In genomic region chr11:104182141-104182540, GRCm38 (mm10) we compare ENCODE assay signal across 26 mouse cellular contexts. TPM values are rescaled to one million over a fixed set of nuclear protein-coding genes. Genes with fewer than 3 reads are reported as not detected.
"Had no signal": no experiment of that assay in that cellular context is flagged by ENCODE, and none has a peak within 500 bp of the region (broad histone marks: within the 10 kb centered on the region; RNA-seq: fewer than 3 reads in every experiment).

No protein-coding gene starts in this region.

- H3K4me1 ChIP-seq: limb, embryonic 13.5 days; liver, embryonic 12.5 days; liver, embryonic 15.5 days; lung, embryonic 15.5 days had no signal

- H3K4me2 ChIP-seq: limb, embryonic 13.5 days; liver, embryonic 12.5 days; liver, embryonic 15.5 days; lung, embryonic 15.5 days had no signal

- H3K9me3 ChIP-seq: limb, embryonic 10.5 days; limb, embryonic 13.5 days; liver, embryonic 12.5 days; liver, embryonic 15.5 days; lung, embryonic 15.5 days; megakaryocyte, embryonic 14.5 days; midbrain, embryonic 10.5 days had no signal

- H3K36me3 ChIP-seq: limb, embryonic 10.5 days; limb, embryonic 13.5 days; liver, embryonic 12.5 days; liver, embryonic 15.5 days; lung, embryonic 15.5 days; midbrain, embryonic 10.5 days had no signal

- H3K27me3 ChIP-seq: liver, embryonic 12.5 days; liver, embryonic 15.5 days; lung, embryonic 15.5 days had no signal

- DNase-seq: kidney, postnatal 25 days; layer of hippocampus, adult 9-11 months; liver; lung, adult 18-20 months; lung, postnatal 10 days; lung, postnatal 36 days; midbrain, embryonic 14.5 days; thymus, adult 2 months; thymus, postnatal 14 days; thymus, postnatal 4 days had no signal

- H3K9ac ChIP-seq: limb, embryonic 13.5 days; liver, embryonic 12.5 days; liver, embryonic 15.5 days; lung, embryonic 15.5 days had no signal

- H3K27ac ChIP-seq: kidney, postnatal 0 days; layer of hippocampus, adult 2 months; limb, embryonic 10.5 days; limb, embryonic 13.5 days; liver, embryonic 12.5 days; liver, embryonic 15.5 days; lung, embryonic 15.5 days; midbrain, embryonic 10.5 days had no signal

- H3K4me3 ChIP-seq: layer of hippocampus, adult 2 months; limb, embryonic 10.5 days; limb, embryonic 13.5 days; liver, embryonic 12.5 days; liver, embryonic 15.5 days; lung, embryonic 15.5 days; megakaryocyte, embryonic 14.5 days; midbrain, embryonic 10.5 days had no signal

- ATAC-seq: liver, embryonic 12.5 days had no signal

RNA-seq across cellular contexts. Expression of gene Sppl2c, which starts 4.0 kb away (rescaled TPM):
- polyA plus RNA-seq: kidney, postnatal 0 days; limb, embryonic 10.5 days; limb, embryonic 13.5 days; liver, embryonic 12.5 days; liver, embryonic 15.5 days; lung, embryonic 15.5 days; midbrain, embryonic 10.5 days; midbrain, embryonic 14.5 days; midbrain, postnatal 0 days; neural tube, embryonic 11.5 days; neural tube, embryonic 14.5 days; small intestine, adult 2 months; spleen, adult 2 months; stomach, embryonic 16.5 days had no signal

RNA-seq across cellular contexts. Expression of gene Crhr1, which starts 49.5 kb away (rescaled TPM):
- polyA plus RNA-seq: large intestine, adult 2 months; liver, embryonic 12.5 days; liver, embryonic 15.5 days; lung, embryonic 15.5 days; small intestine, adult 2 months had no signal
